Mouse (Mus musculus) lung, postnatal 0 days (tissue): ENCODE data around the gene Kcp. TPM values are rescaled to one million over a fixed set of nuclear protein-coding genes. Genes with fewer than 3 reads are reported as not detected.
A peak's percentile ranks its signal among the peaks of the same experiment; 100 is the strongest.

ENCODE experiments used
- ATAC-seq: fragments of 200-750 bp; cut with Nextera tagmentation; 2 replicates; pipeline ENCODE4 v1.8.0; 2017; ENCODE audit warnings: moderate library complexity
- DNase-seq: peaks from one replicate; pipeline ENCODE4 v3.0.0-alpha.2; 2016; ENCODE audit warnings: low spot score
- H3K27ac ChIP-seq: fragments of 300-500 bp; sonication (generic); 2 replicates; pipeline ENCODE4 v1.5.1; 2014; ENCODE audit warnings: antibody characterized with exemption, mild to moderate bottlenecking, low read length, mixed read lengths
- H3K27me3 ChIP-seq: fragments of 300-500 bp; sonication (generic); replicated peaks from 2 replicates; pipeline ENCODE4 v1.6.1; 2014; ENCODE audit warnings: low read length, mixed read lengths; ENCODE audit not compliant: insufficient read depth
- H3K36me3 ChIP-seq: fragments of 300-500 bp; sonication (generic); 2 replicates; pipeline ENCODE4 v1.6.1; 2014; ENCODE audit warnings: low read length, mixed read lengths; ENCODE audit not compliant: insufficient read depth
- H3K4me1 ChIP-seq: fragments of 300-500 bp; sonication (generic); 2 replicates; pipeline ENCODE4 v1.6.1; 2014; ENCODE audit warnings: antibody characterized with exemption, low read depth, low read length, mixed read lengths; ENCODE audit not compliant: insufficient read depth
- H3K4me2 ChIP-seq: fragments of 300-500 bp; sonication (generic); replicated peaks from 2 replicates; pipeline ENCODE4 v1.6.1; 2014; ENCODE audit warnings: low read depth, mild to moderate bottlenecking, low read length, moderate library complexity, mixed read lengths
- H3K4me3 ChIP-seq: fragments of 300-500 bp; sonication (generic); 2 replicates; pipeline ENCODE4 v1.5.1; 2014; ENCODE audit warnings: low read depth, low read length
- H3K9ac ChIP-seq: fragments of 300-500 bp; sonication (generic); replicated peaks from 2 replicates; pipeline ENCODE4 v1.6.1; 2014; ENCODE audit warnings: low read depth, mild to moderate bottlenecking
- H3K9me3 ChIP-seq: fragments of 300-500 bp; sonication (generic); 2 replicates; pipeline ENCODE4 v1.6.1; 2016; ENCODE audit warnings: low read length, mixed read lengths
- CTCF ChIP-seq: IDR thresholded peaks from 2 replicates; pipeline ENCODE4 v1.5.1; 2016; ENCODE audit warnings: antibody characterized with exemption, mild to moderate bottlenecking
- EP300 ChIP-seq: IDR thresholded peaks from 2 replicates; pipeline ENCODE4 v1.6.1; 2016; ENCODE audit warnings: antibody characterized with exemption, mild to moderate bottlenecking, control low read depth
- WGBS: fragments of 180-500 bp; shearing (Covaris S2); extraction: QIAGEN DNeasy Blood & Tissue Kit; methylation state at CpG from one replicate; pipeline ENCODE4 v1.1.7; 2014; 5-methylcytosine and 5-hydroxymethylcytosine counted together
- polyA plus RNA-seq: library from polyadenylated mRNA; unstranded; fragments of >200 nt; fragmentation: Nextera tagmentation; extraction: Ambion mirVana; gene quantifications from 2 replicates; pipeline ENCODE4 v1.2.1, GENCODE M21; 2015

Kcp gene
- polyA plus RNA-seq, 1 experiment from 2014 or later, result 4.0 TPM

DNA sequence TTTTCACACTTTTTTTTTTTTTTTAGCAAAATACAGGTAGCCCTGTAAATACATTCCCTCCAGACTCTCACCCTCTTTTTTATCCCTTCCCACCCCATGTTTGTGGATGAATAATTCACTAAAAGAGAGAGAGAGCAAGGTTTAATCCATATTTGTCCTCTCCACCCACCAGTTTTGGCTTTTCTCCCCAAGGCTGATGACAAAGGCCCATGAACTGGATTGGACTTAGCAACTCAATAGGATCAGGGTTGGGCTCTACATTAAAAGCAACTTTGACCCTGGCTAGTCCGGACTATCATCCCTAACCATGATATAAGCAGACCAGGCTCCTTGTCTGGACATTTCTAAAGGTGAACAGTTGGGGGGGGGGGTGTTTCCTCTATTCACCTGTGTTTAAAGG lies 33.2 kb upstream of the Kcp start:
- Histone ChIP-seq H3K4me1 (no peaks in the 10 kb centered on the region), H3K4me2 (no peak overlapping the region), H3K9me3 (no peaks in the 10 kb centered on the region), H3K9ac (no peak overlapping the region), H3K27me3 (no peaks in the 10 kb centered on the region), H3K27ac (no peak overlapping the region), H3K36me3 (peaks cover 40% of the 10 kb centered on the region), H3K4me3 (no peak overlapping the region)
- ATAC-seq (no peak), DNase-seq (no peak)
- WGBS, result 96% methylated on average over 1 of the region's 1 CpGs
- TF ChIP-seq EP300 (no peak), CTCF (no peak)

- no peaks in the 10 kb centered on the region for H3K4me1 ChIP-seq
- DNase-seq, result no peak
- no peaks in the 10 kb centered on the region for H3K27me3 ChIP-seq
- peaks cover 35% of the 10 kb centered on the region for H3K36me3 ChIP-seq
- TF ChIP-seq CTCF (no peak), EP300 (no peak)
- 81% methylated on average over 6 of the region's 6 CpGs for WGBS
- no peak overlapping the region for H3K4me3 ChIP-seq
- no peak for ATAC-seq
- no peaks in the 10 kb centered on the region for H3K9me3 ChIP-seq
- no peak overlapping the region for H3K4me2 ChIP-seq
- no peak overlapping the region for H3K9ac ChIP-seq
- H3K27ac ChIP-seq, result no peak overlapping the region
Observed at GRCm38 (mm10) chr6:29540223-29540622, 32.5 kb upstream of the Kcp start.

DNA sequence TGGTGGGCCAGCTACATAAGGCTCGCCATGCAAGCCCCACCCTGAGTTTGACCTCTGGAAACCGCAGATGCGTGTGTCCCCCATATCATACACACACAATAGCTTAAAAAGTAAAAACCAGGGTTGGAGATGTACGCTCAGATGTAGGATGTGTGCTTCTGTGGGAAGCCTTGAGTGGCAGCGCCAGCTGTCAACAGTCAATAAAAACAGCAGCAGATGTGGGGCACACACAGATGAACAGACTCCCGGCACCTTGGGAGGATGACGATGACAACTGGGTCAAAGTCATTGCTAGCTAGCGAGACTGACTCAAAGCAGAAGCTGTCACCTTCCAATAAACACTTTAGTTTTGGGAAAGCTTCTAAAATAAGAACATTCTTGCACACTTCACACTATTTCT lies 31.8 kb upstream of the Kcp start:
- Histone ChIP-seq H3K27ac (no peak overlapping the region), H3K4me3 (no peak overlapping the region), H3K9me3 (no peaks in the 10 kb centered on the region), H3K36me3 (peaks cover 31% of the 10 kb centered on the region), H3K4me2 (no peak overlapping the region), H3K9ac (no peak overlapping the region), H3K27me3 (no peaks in the 10 kb centered on the region), H3K4me1 (no peaks in the 10 kb centered on the region)
- no peak for DNase-seq
- WGBS, result 90% methylated on average over 8 of the region's 8 CpGs
- TF ChIP-seq EP300, result no peak
- TF ChIP-seq CTCF, result no peak
- ATAC-seq, result no peak

- H3K27me3 ChIP-seq, result no peaks in the 10 kb centered on the region
- H3K4me3 ChIP-seq, result no peak overlapping the region
- 83% methylated on average over 3 of the region's 3 CpGs for WGBS
- H3K36me3 ChIP-seq, result peaks cover 20% of the 10 kb centered on the region
- H3K9me3 ChIP-seq, result no peaks in the 10 kb centered on the region
- DNase-seq (no peak), ATAC-seq (no peak)
- H3K4me2 ChIP-seq, result no peak overlapping the region
- no peaks in the 10 kb centered on the region for H3K4me1 ChIP-seq
- H3K9ac ChIP-seq, result no peak overlapping the region
- TF ChIP-seq EP300, result no peak
- TF ChIP-seq CTCF, result no peak
- no peak overlapping the region for H3K27ac ChIP-seq
Observed at GRCm38 (mm10) chr6:29537221-29537620, 29.5 kb upstream of the Kcp start.

DNA sequence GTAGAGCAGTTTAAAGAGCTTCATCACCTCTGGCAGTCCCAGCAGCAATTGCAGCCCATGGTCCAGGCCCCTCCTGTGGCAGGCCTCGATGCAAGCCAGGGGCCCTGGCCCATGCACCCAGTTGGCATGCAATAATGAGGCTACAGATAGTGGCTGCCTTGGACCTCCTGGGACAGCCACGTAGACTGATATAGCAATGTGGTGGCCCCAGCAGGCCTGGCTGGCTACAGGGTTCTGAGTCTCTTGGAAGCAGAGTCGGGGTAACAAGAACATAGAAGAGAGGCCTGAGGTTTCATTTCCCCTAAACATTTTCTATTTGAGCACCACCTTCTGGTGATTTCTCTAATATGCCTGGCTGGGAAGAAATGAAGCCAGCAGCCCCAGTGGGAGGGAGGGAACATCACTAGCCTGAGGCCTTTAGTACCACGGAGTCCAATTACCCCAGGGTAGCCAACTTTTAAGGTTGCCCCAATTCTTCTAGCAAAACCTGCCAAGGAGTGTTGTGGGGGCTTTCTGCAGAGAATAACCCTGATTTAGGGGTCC lies 29.0 kb upstream of the Kcp start:
- peak; percentile 43 for DNase-seq
- no peaks in the 10 kb centered on the region for H3K4me1 ChIP-seq
- no peaks in the 10 kb centered on the region for H3K27me3 ChIP-seq
- no peak overlapping the region for H3K4me3 ChIP-seq
- no peak overlapping the region for H3K27ac ChIP-seq
- no peak overlapping the region for H3K4me2 ChIP-seq
- TF ChIP-seq CTCF (peak; percentile 31; the same call in 1 of the 2 replicates), EP300 (no peak)
- H3K9me3 ChIP-seq, result no peaks in the 10 kb centered on the region
- no peak for ATAC-seq
- peaks cover 15% of the 10 kb centered on the region for H3K36me3 ChIP-seq
- WGBS, result 79% methylated on average over 4 of the region's 4 CpGs
- no peak overlapping the region for H3K9ac ChIP-seq

DNA sequence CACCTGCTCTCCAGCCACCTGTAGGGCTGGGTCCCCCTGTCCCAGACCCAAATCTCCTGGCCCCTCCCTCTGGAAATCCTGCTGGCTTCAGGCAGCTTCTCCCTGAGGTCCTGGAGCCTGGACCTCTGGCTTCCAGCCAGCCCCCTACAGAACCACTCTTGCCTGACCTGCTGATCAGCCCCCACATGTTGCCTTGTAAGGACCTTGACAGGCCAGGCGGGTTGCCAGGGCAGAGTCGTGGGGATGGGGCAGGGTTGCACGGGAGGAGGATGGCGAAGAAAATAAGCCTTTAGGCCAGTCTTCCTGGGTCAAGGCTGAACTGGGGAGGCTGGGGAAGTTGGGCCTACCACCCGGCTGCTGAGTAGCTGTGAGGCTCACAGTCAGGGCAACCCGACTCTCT lies 27.6 kb upstream of the Kcp start:
- DNase-seq (no peak), ATAC-seq (no peak)
- 63% methylated on average over 6 of the region's 6 CpGs for WGBS
- H3K4me3 ChIP-seq, result no peak overlapping the region
- H3K4me2 ChIP-seq, result no peak overlapping the region
- TF ChIP-seq EP300 (no peak), CTCF (no peak)
- H3K9me3 ChIP-seq, result no peaks in the 10 kb centered on the region
- no peak overlapping the region for H3K27ac ChIP-seq
- H3K27me3 ChIP-seq, result no peaks in the 10 kb centered on the region
- no peak overlapping the region for H3K9ac ChIP-seq
- H3K36me3 ChIP-seq, result peaks cover 6% of the 10 kb centered on the region; the same call in 1 of the 2 replicates
- no peaks in the 10 kb centered on the region for H3K4me1 ChIP-seq

- Histone ChIP-seq H3K27ac (no peak overlapping the region), H3K9me3 (no peaks in the 10 kb centered on the region), H3K4me1 (peaks cover 12% of the 10 kb centered on the region), H3K9ac (no peak overlapping the region), H3K36me3 (no peaks in the 10 kb centered on the region), H3K4me3 (no peak overlapping the region), H3K27me3 (peaks cover 12% of the 10 kb centered on the region), H3K4me2 (no peak overlapping the region)
- no peak for DNase-seq
- TF ChIP-seq CTCF (no peak), EP300 (no peak)
- 47% methylated on average over 4 of the region's 4 CpGs for WGBS
- no peak for ATAC-seq
Observed at GRCm38 (mm10) chr6:29530050-29530449, 22.3 kb upstream of the Kcp start.
